Mouse (Mus musculus): ENCODE measurements around the gene Cdk14. TPM values are rescaled to one million over a fixed set of nuclear protein-coding genes. Genes with fewer than 3 reads are reported as not detected.

The Cdk14 gene
- total RNA-seq, 1 experiment from 2014 or later, result 43.7 TPM

GRCm38 (mm10) chr5:5370322-5371082, 49.6 kb downstream of the Cdk14 start:
- no peak for ATAC-seq (replicated peaks; ENCODE audit: insufficient number of reproducible peaks, low FRiP score, low TSS enrichment, poor library complexity, severe bottlenecking)

DNA sequence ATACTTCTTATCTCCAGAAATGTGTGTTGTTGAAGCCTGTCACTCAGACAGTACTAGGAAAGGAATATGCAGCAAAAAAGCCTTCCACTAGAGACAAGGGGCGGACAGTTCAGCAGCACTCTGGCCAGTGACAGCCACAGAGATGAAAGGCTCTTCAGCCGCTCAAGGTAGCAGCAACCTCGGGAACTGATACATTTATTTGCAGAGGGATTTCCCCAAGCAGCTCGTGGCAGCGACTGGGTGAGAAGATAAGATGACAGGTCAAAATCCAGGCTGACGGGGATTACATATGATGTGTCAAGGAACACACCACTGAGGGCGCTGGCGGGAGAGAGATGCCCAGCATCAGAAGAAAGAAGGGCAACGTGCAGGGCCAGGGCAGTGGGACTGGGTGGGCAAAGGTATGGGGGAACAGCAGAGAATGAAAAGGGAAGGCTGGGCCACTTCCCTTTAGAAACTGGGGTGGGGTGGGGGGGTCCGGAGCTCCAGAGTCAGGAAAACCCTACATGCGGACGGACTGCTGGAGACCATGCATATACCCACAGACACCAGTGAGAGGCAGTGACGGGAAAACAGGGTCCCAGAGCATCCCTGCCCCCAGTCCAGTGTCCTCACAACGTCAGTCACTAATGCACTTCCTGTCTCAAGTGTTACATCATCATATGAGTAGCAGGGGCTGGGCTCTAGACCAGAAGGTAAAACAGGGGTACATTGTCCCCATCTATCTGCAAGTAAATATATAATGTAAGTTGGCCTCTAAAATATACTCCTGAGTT, 51.5 kb downstream of the Cdk14 start:
- ATAC-seq (replicated peaks; ENCODE audit: insufficient number of reproducible peaks, low FRiP score, low TSS enrichment, poor library complexity, severe bottlenecking), result no peak

DNA sequence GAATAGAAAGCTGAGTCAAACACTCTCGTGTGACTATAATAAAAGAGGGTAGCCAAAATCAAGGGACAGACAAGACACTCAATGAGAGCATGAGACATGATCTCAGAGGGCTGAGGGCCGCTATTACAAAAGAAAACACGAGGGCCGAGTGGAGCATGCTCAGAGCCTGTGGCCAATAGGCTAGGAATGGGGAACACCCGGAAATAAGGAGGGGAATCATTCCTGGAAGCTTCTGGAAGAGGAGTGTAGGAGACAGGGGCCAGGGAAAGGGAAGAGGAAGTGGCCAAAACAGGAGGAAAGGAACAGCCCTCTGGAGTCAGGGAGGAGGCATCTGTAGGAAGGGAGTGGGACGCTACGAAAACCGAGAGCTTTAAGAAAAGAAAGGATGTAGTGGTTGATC, 52.6 kb downstream of the Cdk14 start:
- no peak for ATAC-seq (replicated peaks; ENCODE audit: insufficient number of reproducible peaks, low FRiP score, low TSS enrichment, poor library complexity, severe bottlenecking)

DNA sequence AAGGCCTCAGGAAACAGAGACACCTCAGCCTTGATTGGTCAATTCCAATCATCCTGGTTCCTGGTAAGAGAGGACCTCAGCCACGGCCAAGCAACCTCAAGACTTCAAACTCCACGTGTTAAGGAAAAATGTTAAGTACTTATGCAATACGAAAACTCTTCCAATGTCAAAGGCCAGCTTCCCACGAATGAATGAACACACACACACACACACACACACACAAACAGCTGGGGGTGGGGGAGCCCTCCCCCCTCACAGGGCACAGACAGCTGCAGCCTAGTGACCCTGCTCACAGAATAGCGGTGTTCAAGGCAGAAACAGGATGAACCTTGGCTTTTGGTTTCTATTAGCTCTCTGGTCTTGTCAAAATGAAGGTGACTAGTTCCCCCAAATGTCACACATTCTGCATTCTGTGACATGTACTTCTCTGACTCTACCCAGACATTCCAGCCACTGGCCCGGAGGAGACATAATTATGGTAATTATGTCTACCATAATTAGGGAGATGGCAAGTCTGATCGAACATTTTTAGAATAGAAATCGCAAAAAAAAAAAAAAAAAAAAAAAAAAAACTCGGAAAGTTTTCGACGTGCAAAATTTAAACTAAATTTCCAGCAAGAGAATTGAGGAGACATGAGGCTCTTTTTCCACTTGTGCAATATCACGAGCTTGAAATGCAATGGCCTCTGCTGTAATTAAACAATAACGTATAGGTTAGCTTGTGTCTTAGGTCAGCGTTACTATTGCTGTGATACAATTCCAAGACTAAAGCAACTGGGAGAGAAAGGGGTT, 54.6 kb downstream of the Cdk14 start:
- no peak for ATAC-seq (replicated peaks; ENCODE audit: insufficient number of reproducible peaks, low FRiP score, low TSS enrichment, poor library complexity, severe bottlenecking)

DNA sequence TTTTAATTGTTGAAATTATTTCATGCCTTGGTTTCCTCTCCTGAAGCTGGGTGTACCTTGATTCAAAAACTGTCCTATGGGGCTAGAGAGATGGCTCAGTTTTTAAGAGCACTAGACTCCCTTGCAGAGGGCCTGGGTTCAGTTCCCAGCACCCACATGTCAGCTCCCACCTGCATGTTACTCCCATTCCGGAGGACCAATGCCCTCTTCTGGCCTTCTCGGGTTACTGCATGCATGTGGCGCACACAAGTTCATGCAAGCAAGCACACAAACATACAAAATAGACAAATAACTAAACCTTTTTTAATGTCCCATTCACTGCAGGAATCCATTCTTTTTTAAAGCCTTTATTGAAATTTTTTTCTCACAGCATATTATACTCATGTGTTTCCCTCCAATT, 58.4 kb downstream of the Cdk14 start:
- no peak for ATAC-seq (replicated peaks; ENCODE audit: insufficient number of reproducible peaks, low FRiP score, low TSS enrichment, poor library complexity, severe bottlenecking)

DNA sequence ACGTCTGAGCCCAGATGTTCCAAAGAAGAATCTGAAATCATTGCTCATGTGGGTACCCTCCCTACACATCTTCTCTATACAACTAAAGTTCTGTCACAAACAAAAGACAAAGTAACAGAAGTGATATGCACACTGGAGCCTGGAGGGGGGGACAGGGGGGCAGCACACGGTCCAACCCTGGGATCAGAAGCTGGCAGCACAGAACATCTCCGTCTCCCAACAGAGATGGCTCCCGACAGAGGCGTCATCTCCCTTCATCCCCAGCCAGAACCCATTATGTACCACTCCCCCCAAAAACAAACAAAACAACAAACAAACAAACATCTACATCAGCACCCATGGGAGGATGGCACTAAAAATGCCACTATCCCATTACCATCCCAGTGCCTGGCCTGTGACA, 59.8 kb downstream of the Cdk14 start:
- ATAC-seq (replicated peaks; ENCODE audit: insufficient number of reproducible peaks, low FRiP score, low TSS enrichment, poor library complexity, severe bottlenecking), result no peak

GRCm38 (mm10) chr5:5359915-5360314, 60.2 kb downstream of the Cdk14 start:
- ATAC-seq (replicated peaks; ENCODE audit: insufficient number of reproducible peaks, low FRiP score, low TSS enrichment, poor library complexity, severe bottlenecking), result no peak

DNA sequence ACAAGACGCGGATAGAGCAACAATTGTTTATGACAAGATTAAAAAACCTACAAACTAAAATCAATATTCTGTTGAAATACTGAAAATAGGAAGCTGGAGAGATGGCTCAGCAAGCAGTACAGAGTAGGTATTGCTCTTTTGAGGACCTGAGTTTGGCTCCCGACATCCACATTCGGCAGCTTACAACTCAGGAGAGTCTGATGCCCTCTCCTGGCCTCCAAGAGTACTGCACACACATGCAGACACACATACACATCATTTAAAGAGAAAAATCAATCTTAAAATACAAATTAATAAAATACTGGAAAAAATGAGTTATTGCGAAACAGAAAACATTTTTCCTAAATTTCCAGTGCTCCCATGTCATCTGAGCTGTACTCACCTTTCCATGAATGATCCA, 60.7 kb downstream of the Cdk14 start:
- ATAC-seq (replicated peaks; ENCODE audit: insufficient number of reproducible peaks, low FRiP score, low TSS enrichment, poor library complexity, severe bottlenecking), result no peak

- no peak for ATAC-seq (replicated peaks; ENCODE audit: insufficient number of reproducible peaks, low FRiP score, low TSS enrichment, poor library complexity, severe bottlenecking)
Measured at GRCm38 (mm10) chr5:5358019-5358717, 61.9 kb downstream of the Cdk14 start.

- no peak for ATAC-seq (replicated peaks; ENCODE audit: insufficient number of reproducible peaks, low FRiP score, low TSS enrichment, poor library complexity, severe bottlenecking)
Measured at GRCm38 (mm10) chr5:5354684-5355368, 65.3 kb downstream of the Cdk14 start.

DNA sequence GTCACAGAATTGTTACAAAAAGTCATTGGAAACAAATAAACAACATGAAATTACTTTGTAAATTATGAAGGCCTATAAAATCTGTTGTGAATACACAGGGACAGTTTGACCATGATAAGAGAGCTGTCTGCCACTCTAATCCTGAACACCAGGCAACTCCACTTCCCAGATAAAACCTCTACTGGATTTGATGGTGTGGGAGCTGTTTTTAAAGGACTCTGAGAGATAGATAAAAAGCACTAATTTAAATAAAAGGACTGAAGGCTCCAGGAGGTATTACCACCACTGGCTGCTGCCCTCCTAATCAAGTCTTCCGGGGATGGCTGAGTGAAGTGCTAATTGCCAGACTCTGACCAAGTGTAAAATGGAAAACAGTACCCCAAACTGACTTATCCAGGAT, 66.2 kb downstream of the Cdk14 start:
- ATAC-seq (replicated peaks; ENCODE audit: insufficient number of reproducible peaks, low FRiP score, low TSS enrichment, poor library complexity, severe bottlenecking), result no peak

DNA sequence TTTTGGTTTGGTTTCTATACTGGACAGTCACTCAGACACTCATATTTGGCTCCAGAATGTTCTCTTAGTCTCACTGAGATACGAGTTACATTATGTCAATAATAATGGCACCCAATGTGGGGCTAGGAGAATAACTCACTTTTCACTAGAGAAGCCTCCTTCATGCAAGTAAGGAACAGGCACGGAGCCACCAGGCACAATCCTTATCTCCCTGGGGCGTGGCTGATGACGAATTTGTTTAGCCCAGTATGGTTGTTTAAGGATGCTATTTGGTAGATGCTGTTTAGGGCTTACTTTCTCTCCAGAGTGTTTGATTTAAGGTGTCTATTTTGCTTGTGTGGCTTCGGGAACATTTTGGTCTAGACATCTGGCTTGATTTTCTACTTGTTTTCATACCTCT, 75.5 kb downstream of the Cdk14 start:
- ATAC-seq (replicated peaks; ENCODE audit: insufficient number of reproducible peaks, low FRiP score, low TSS enrichment, poor library complexity, severe bottlenecking), result no peak

- no peak for ATAC-seq (replicated peaks; ENCODE audit: insufficient number of reproducible peaks, low FRiP score, low TSS enrichment, poor library complexity, severe bottlenecking)
Measured at GRCm38 (mm10) chr5:5343741-5344140, 76.4 kb downstream of the Cdk14 start.

GRCm38 (mm10) chr5:5343267-5343666, 76.8 kb downstream of the Cdk14 start:
- no peak for ATAC-seq (replicated peaks; ENCODE audit: insufficient number of reproducible peaks, low FRiP score, low TSS enrichment, poor library complexity, severe bottlenecking)

DNA sequence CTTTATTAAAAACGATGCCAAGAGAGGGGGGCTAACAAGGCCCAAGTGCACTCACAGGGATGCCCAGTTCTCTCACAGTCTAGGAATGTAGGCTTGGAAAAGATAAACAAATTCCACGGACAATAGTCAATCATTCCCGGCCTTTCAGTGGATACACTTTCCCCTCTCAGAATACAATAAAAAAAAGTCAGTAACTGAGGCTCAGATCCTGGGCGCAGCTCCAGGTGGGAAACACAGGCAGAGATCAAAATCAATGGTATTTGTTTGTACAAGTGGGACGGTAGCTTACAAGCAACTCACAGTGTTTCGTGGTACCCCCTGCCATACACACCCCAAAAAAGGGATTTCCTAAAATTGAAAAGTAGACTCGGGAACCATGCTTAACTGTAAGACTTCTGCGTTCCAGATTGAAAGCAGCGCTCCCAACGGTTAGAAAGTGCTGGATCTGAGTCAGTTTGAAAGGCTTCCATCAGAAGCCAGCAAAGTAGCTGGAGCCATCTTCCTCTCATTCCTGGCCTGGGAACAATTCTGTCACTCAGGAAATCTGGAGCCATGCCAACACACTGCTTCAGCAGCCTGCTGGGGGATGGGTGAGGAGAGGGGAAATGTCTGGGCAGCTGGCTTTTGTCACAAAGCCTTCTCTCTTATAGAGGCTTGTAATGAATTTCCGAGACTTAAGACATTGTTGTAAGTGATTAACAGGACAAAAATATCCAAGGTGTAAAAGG, 77.5 kb downstream of the Cdk14 start:
- no peak for ATAC-seq (replicated peaks; ENCODE audit: insufficient number of reproducible peaks, low FRiP score, low TSS enrichment, poor library complexity, severe bottlenecking)

- ATAC-seq (replicated peaks; ENCODE audit: insufficient number of reproducible peaks, low FRiP score, low TSS enrichment, poor library complexity, severe bottlenecking), result no peak
Measured at GRCm38 (mm10) chr5:5341611-5342010, 78.5 kb downstream of the Cdk14 start.

- ATAC-seq (replicated peaks; ENCODE audit: insufficient number of reproducible peaks, low FRiP score, low TSS enrichment, poor library complexity, severe bottlenecking), result peak; percentile 75
Measured at GRCm38 (mm10) chr5:5333916-5334315, 86.2 kb downstream of the Cdk14 start.
